Mouse (Mus musculus) olfactory bulb, adult 2 months (tissue): ENCODE data around the gene Sim1. TPM values are rescaled to one million over a fixed set of nuclear protein-coding genes. Genes with fewer than 3 reads are reported as not detected.

Experiments used
- H3K27ac ChIP-seq: fragments of 200-500 bp; 2 replicates; pipeline ENCODE4 v1.5.1; 2012; ENCODE audit warnings: low read depth, low read length; ENCODE audit not compliant: insufficient read depth
- H3K4me1 ChIP-seq: fragments of 200-500 bp; 2 replicates; pipeline ENCODE4 v1.6.1; 2012; ENCODE audit warnings: low read length; ENCODE audit not compliant: control insufficient read depth, insufficient read depth
- H3K4me3 ChIP-seq: fragments of 200-500 bp; 2 replicates; pipeline ENCODE4 v1.5.1; 2012; ENCODE audit warnings: mild to moderate bottlenecking, low read depth, low read length, moderate library complexity; ENCODE audit not compliant: insufficient read depth
- CTCF ChIP-seq: fragments of 200-500 bp; IDR thresholded peaks from 2 replicates; pipeline ENCODE4 v1.5.1; 2012; ENCODE audit warnings: low read depth, mild to moderate bottlenecking, low read length, moderate library complexity; ENCODE audit not compliant: insufficient read depth
- POLR2A ChIP-seq: fragments of 200-500 bp; IDR thresholded peaks from 2 replicates; pipeline ENCODE4 v1.6.1; 2012; ENCODE audit warnings: mild to moderate bottlenecking, low read depth, low read length, moderate library complexity; ENCODE audit not compliant: insufficient read depth
- WGBS: fragments of 180-500 bp; shearing (Covaris S2); methylation state at CpG from one replicate; pipeline ENCODE4 v1.1.7; 2018; 5-methylcytosine and 5-hydroxymethylcytosine counted together
- polyA plus RNA-seq: library from polyadenylated mRNA; stranded (reverse); fragments of >200 nt; gene quantifications from 2 replicates; pipeline ENCODE4 v1.2.4, GENCODE M21; 2012; ENCODE audit warnings: low replicate concordance; ENCODE audit not compliant: missing spikeins, insufficient read depth, insufficient read length

The Sim1 gene
- polyA plus RNA-seq, 1 experiment, result not detected

- WGBS, result 5% methylated on average over 21 of the region's 21 CpGs
- Histone ChIP-seq H3K4me1 (no peaks in the 10 kb centered on the region), H3K27ac (no peak overlapping the region), H3K4me3 (no peak overlapping the region)
- TF ChIP-seq CTCF, result no peak
- TF ChIP-seq POLR2A, result no peak
Observed at GRCm38 (mm10) chr10:50899846-50900745, 5.5 kb downstream of the Sim1 start.

GRCm38 (mm10) chr10:50900746-50901600 lies 6.4 kb downstream of the Sim1 start:
- Histone ChIP-seq H3K4me1 (no peaks in the 10 kb centered on the region), H3K27ac (no peak overlapping the region), H3K4me3 (no peak overlapping the region)
- 2% methylated on average over 42 of the region's 42 CpGs for WGBS
- TF ChIP-seq POLR2A (no peak), CTCF (no peak)

- Histone ChIP-seq H3K4me1 (no peaks in the 10 kb centered on the region), H3K4me3 (no peak overlapping the region), H3K27ac (no peak overlapping the region)
- WGBS, result 3% methylated on average over 19 of the region's 19 CpGs
- TF ChIP-seq POLR2A (no peak), CTCF (no peak)
Observed at GRCm38 (mm10) chr10:50901601-50902475, 7.3 kb downstream of the Sim1 start.

- Histone ChIP-seq H3K4me1 (no peaks in the 10 kb centered on the region), H3K4me3 (no peak overlapping the region), H3K27ac (no peak overlapping the region)
- TF ChIP-seq CTCF, result no peak
- TF ChIP-seq POLR2A, result no peak
- WGBS, result 4% methylated on average over 43 of the region's 43 CpGs
Observed at GRCm38 (mm10) chr10:50902741-50903715, 8.5 kb downstream of the Sim1 start.

GRCm38 (mm10) chr10:50903846-50904763 lies 9.6 kb downstream of the Sim1 start:
- TF ChIP-seq POLR2A (no peak), CTCF (no peak)
- 8% methylated on average over 26 of the region's 26 CpGs for WGBS
- Histone ChIP-seq H3K4me1 (no peaks in the 10 kb centered on the region), H3K4me3 (no peak overlapping the region), H3K27ac (no peak overlapping the region)

- TF ChIP-seq POLR2A, result no peak
- no peak for TF ChIP-seq CTCF
- H3K4me1 ChIP-seq, result no peaks in the 10 kb centered on the region
- H3K4me3 ChIP-seq, result no peak overlapping the region
- H3K27ac ChIP-seq, result no peak overlapping the region
- WGBS, result 16% methylated on average over 29 of the region's 29 CpGs
Observed at GRCm38 (mm10) chr10:50904764-50905701, 10.5 kb downstream of the Sim1 start.
